Mouse (Mus musculus): ENCODE measurements at regions not wholly inside any gene's neighbourhood (a gene's known extent, or its start where the extent isn't known, plus 50 kb on each side); places are given as distances from the start of the nearest gene placed in this dataset.

- Histone ChIP-seq H3K27ac (no peak overlapping the region), H3K36me3 (no peaks in the 10 kb centered on the region), H3K27me3 (ENCODE audit: insufficient read depth, poor library complexity, severe bottlenecking) (no peaks in the 10 kb centered on the region), H3K9me3 (no peaks in the 10 kb centered on the region), H3K4me1 (no peaks in the 10 kb centered on the region), H3K4me3 (no peak overlapping the region)
- WGBS = 72% methylated on average over 4 of the region's 4 CpGs
- DNase-seq (ENCODE audit: low spot score) = no peak
These were observed 287.8 kb downstream of the 1700129C05Rik start for GRCm38 (mm10) chr14:58854871-58855270.

GRCm38 (mm10) chr14:58844565-58844964 is 298.1 kb downstream of the 1700129C05Rik start:
- Histone ChIP-seq H3K9me3 (no peaks in the 10 kb centered on the region), H3K4me1 (no peaks in the 10 kb centered on the region), H3K36me3 (no peaks in the 10 kb centered on the region), H3K27ac (no peak overlapping the region), H3K4me3 (no peak overlapping the region), H3K27me3 (ENCODE audit: insufficient read depth, poor library complexity, severe bottlenecking) (no peaks in the 10 kb centered on the region)
- 81% methylated on average over 2 of the region's 2 CpGs for WGBS
- no peak for DNase-seq (ENCODE audit: low spot score)

GRCm38 (mm10) chr14:58842196-58842886 is 300.4 kb downstream of the 1700129C05Rik start:
- Histone ChIP-seq H3K4me3 (no peak overlapping the region), H3K27me3 (ENCODE audit: insufficient read depth, poor library complexity, severe bottlenecking) (no peaks in the 10 kb centered on the region), H3K27ac (no peak overlapping the region), H3K36me3 (no peaks in the 10 kb centered on the region), H3K9me3 (no peaks in the 10 kb centered on the region), H3K4me1 (no peaks in the 10 kb centered on the region)
- WGBS = 88% methylated on average over 1 of the region's 1 CpGs
- no peak for DNase-seq (ENCODE audit: low spot score)

GRCm38 (mm10) chr14:58822938-58823337 is 319.8 kb downstream of the 1700129C05Rik start:
- no peaks in the 10 kb centered on the region for H3K27me3 ChIP-seq (ENCODE audit: insufficient read depth, poor library complexity, severe bottlenecking)
- H3K27ac ChIP-seq = no peak overlapping the region; the same call in 1 of the 2 replicates
- H3K4me1 ChIP-seq = peaks cover 3% of the 10 kb centered on the region; the same call in 1 of the 2 replicates
- WGBS = 54% methylated on average over 4 of the region's 4 CpGs
- no peak overlapping the region for H3K4me3 ChIP-seq
- DNase-seq (ENCODE audit: low spot score) = no peak
- no peaks in the 10 kb centered on the region for H3K36me3 ChIP-seq
- H3K9me3 ChIP-seq = no peaks in the 10 kb centered on the region

GRCm38 (mm10) chr14:58817961-58818504 is 324.7 kb downstream of the 1700129C05Rik start:
- Histone ChIP-seq H3K4me1 (peaks cover 2% of the 10 kb centered on the region; the same call in 1 of the 2 replicates), H3K27ac (no peak overlapping the region), H3K4me3 (no peak overlapping the region), H3K36me3 (no peaks in the 10 kb centered on the region), H3K9me3 (no peaks in the 10 kb centered on the region), H3K27me3 (ENCODE audit: insufficient read depth, poor library complexity, severe bottlenecking) (no peaks in the 10 kb centered on the region)
- WGBS = 63% methylated on average over 10 of the region's 10 CpGs
- DNase-seq (ENCODE audit: low spot score) = no peak

GRCm38 (mm10) chr14:58816540-58816876 is 326.2 kb downstream of the 1700129C05Rik start:
- H3K9me3 ChIP-seq = no peaks in the 10 kb centered on the region
- H3K36me3 ChIP-seq = no peaks in the 10 kb centered on the region
- no peaks in the 10 kb centered on the region for H3K27me3 ChIP-seq (ENCODE audit: insufficient read depth, poor library complexity, severe bottlenecking)
- H3K27ac ChIP-seq = no peak overlapping the region
- H3K4me1 ChIP-seq = no peaks in the 10 kb centered on the region
- H3K4me3 ChIP-seq = no peak overlapping the region
- 71% methylated on average over 1 of the region's 1 CpGs for WGBS
- DNase-seq (ENCODE audit: low spot score) = no peak

- Histone ChIP-seq H3K4me3 (no peak overlapping the region), H3K4me1 (no peaks in the 10 kb centered on the region), H3K9me3 (no peaks in the 10 kb centered on the region), H3K27me3 (ENCODE audit: insufficient read depth, poor library complexity, severe bottlenecking) (no peaks in the 10 kb centered on the region), H3K27ac (no peak overlapping the region), H3K36me3 (no peaks in the 10 kb centered on the region)
- no peak for DNase-seq (ENCODE audit: low spot score)
- WGBS = 61% methylated on average over 11 of the region's 11 CpGs
These were observed 326.8 kb downstream of the 1700129C05Rik start for GRCm38 (mm10) chr14:58815616-58816539.

GRCm38 (mm10) chr14:58812585-58812984 is 330.1 kb downstream of the 1700129C05Rik start:
- 63% methylated on average over 5 of the region's 5 CpGs for WGBS

GRCm38 (mm10) chr14:58801402-58801861 is 341.3 kb downstream of the 1700129C05Rik start:
- no peak overlapping the region for H3K27ac ChIP-seq
- DNase-seq (ENCODE audit: low spot score) = no peak
- no peaks in the 10 kb centered on the region for H3K9me3 ChIP-seq
- no peaks in the 10 kb centered on the region for H3K4me1 ChIP-seq
- H3K4me3 ChIP-seq = no peak overlapping the region
- no peaks in the 10 kb centered on the region for H3K27me3 ChIP-seq (ENCODE audit: insufficient read depth, poor library complexity, severe bottlenecking)
- no peaks in the 10 kb centered on the region for H3K36me3 ChIP-seq

More at GRCm38 (mm10) chr14:58812585-58812984, 330.1 kb downstream of the 1700129C05Rik start:
- no peak overlapping the region for H3K4me3 ChIP-seq
- H3K9me3 ChIP-seq = no peaks in the 10 kb centered on the region
- H3K27ac ChIP-seq = peak overlapping the region; percentile 67
- H3K4me1 ChIP-seq = no peaks in the 10 kb centered on the region
- no peaks in the 10 kb centered on the region for H3K36me3 ChIP-seq
- H3K27me3 ChIP-seq (ENCODE audit: insufficient read depth, poor library complexity, severe bottlenecking) = no peaks in the 10 kb centered on the region
- no peak for DNase-seq (ENCODE audit: low spot score)

GRCm38 (mm10) chr14:58788190-58788945 is 354.3 kb downstream of the 1700129C05Rik start:
- Histone ChIP-seq H3K4me1 (peaks cover 3% of the 10 kb centered on the region; the same call in 1 of the 2 replicates), H3K27ac (no peak overlapping the region), H3K9me3 (no peaks in the 10 kb centered on the region), H3K27me3 (ENCODE audit: insufficient read depth, poor library complexity, severe bottlenecking) (no peaks in the 10 kb centered on the region), H3K36me3 (no peaks in the 10 kb centered on the region), H3K4me3 (no peak overlapping the region)
- WGBS = 82% methylated on average over 10 of the region's 10 CpGs
- no peak for DNase-seq (ENCODE audit: low spot score)

- 77% methylated on average over 2 of the region's 2 CpGs for WGBS
- DNase-seq (ENCODE audit: low spot score) = no peak
- Histone ChIP-seq H3K27ac (no peak overlapping the region), H3K36me3 (no peaks in the 10 kb centered on the region), H3K4me1 (peaks cover 8% of the 10 kb centered on the region), H3K27me3 (ENCODE audit: insufficient read depth, poor library complexity, severe bottlenecking) (no peaks in the 10 kb centered on the region), H3K4me3 (no peak overlapping the region), H3K9me3 (no peaks in the 10 kb centered on the region)
These were observed 355.1 kb downstream of the 1700129C05Rik start for GRCm38 (mm10) chr14:58787618-58788017.

- DNase-seq (ENCODE audit: low spot score) = no peak
- Histone ChIP-seq H3K27me3 (ENCODE audit: insufficient read depth, poor library complexity, severe bottlenecking) (no peaks in the 10 kb centered on the region), H3K4me3 (no peak overlapping the region), H3K36me3 (no peaks in the 10 kb centered on the region), H3K9me3 (no peaks in the 10 kb centered on the region), H3K27ac (no peak overlapping the region), H3K4me1 (peaks cover 12% of the 10 kb centered on the region)
- WGBS = 87% methylated on average over 4 of the region's 4 CpGs
These were observed 355.8 kb downstream of the 1700129C05Rik start for GRCm38 (mm10) chr14:58786791-58787491.
